Mouse (Mus musculus) stomach, embryonic 16.5 days (tissue): ENCODE measurements around the gene Tacstd2. TPM values are rescaled to one million over a fixed set of nuclear protein-coding genes. Genes with fewer than 3 reads are reported as not detected.
"Not testable (repeated sequence)": the region's sequence is repeated elsewhere in the genome, so short reads cannot be mapped to it uniquely, and the experiment has no call there.

ENCODE experiments used
- ATAC-seq: fragments of 200-750 bp; cut with Nextera tagmentation; 2 replicates; pipeline ENCODE4 v1.8.0; 2017; ENCODE audit warnings: moderate number of reproducible peaks, moderate TSS enrichment; ENCODE audit not compliant: insufficient read depth, low FRiP score
- H3K27ac ChIP-seq: fragments of 300-500 bp; sonication (generic); 2 replicates; pipeline ENCODE4 v1.5.1; 2014; ENCODE audit warnings: low read length
- H3K27me3 ChIP-seq: fragments of 300-500 bp; sonication (generic); 2 replicates; pipeline ENCODE4 v1.6.1; 2014; ENCODE audit warnings: low read length, control low read depth, mixed read lengths; ENCODE audit not compliant: control insufficient read depth, insufficient read depth
- H3K36me3 ChIP-seq: fragments of 300-500 bp; sonication (generic); 2 replicates; pipeline ENCODE4 v1.6.1; 2014; ENCODE audit warnings: low read length; ENCODE audit not compliant: control insufficient read depth, insufficient read depth
- H3K4me1 ChIP-seq: fragments of 300-500 bp; sonication (generic); 2 replicates; pipeline ENCODE4 v1.6.1; 2014; ENCODE audit warnings: low read length, control low read depth, mixed read lengths; ENCODE audit not compliant: control insufficient read depth, insufficient read depth
- H3K4me2 ChIP-seq: fragments of 300-500 bp; sonication (generic); 2 replicates; pipeline ENCODE4 v1.6.1; 2014; ENCODE audit warnings: low read depth, low read length, mixed read lengths
- H3K4me3 ChIP-seq: fragments of 300-500 bp; sonication (generic); replicated peaks from 2 replicates; pipeline ENCODE4 v1.5.1; 2014; ENCODE audit warnings: mild to moderate bottlenecking, low read length
- H3K9ac ChIP-seq: fragments of 300-500 bp; sonication (generic); 2 replicates; pipeline ENCODE4 v1.6.1; 2014; ENCODE audit warnings: low read length
- H3K9me3 ChIP-seq: fragments of 300-500 bp; sonication (generic); replicated peaks from 2 replicates; pipeline ENCODE4 v1.6.1; 2016; ENCODE audit warnings: low read length, control low read depth; ENCODE audit not compliant: control insufficient read depth
- WGBS: fragments of 180-500 bp; shearing (Covaris S2); extraction: QIAGEN DNeasy Blood & Tissue Kit; methylation state at CpG from one replicate; pipeline ENCODE4 v1.1.7; 2014; 5-methylcytosine and 5-hydroxymethylcytosine counted together
- polyA plus RNA-seq: library from polyadenylated mRNA; unstranded; fragments of >200 nt; fragmentation: Nextera tagmentation; extraction: Ambion mirVana; gene quantifications from 2 replicates; pipeline ENCODE4 v1.2.1, GENCODE M21; 2015

The Tacstd2 gene
- polyA plus RNA-seq, 1 experiment from 2014 or later: 160 TPM

DNA sequence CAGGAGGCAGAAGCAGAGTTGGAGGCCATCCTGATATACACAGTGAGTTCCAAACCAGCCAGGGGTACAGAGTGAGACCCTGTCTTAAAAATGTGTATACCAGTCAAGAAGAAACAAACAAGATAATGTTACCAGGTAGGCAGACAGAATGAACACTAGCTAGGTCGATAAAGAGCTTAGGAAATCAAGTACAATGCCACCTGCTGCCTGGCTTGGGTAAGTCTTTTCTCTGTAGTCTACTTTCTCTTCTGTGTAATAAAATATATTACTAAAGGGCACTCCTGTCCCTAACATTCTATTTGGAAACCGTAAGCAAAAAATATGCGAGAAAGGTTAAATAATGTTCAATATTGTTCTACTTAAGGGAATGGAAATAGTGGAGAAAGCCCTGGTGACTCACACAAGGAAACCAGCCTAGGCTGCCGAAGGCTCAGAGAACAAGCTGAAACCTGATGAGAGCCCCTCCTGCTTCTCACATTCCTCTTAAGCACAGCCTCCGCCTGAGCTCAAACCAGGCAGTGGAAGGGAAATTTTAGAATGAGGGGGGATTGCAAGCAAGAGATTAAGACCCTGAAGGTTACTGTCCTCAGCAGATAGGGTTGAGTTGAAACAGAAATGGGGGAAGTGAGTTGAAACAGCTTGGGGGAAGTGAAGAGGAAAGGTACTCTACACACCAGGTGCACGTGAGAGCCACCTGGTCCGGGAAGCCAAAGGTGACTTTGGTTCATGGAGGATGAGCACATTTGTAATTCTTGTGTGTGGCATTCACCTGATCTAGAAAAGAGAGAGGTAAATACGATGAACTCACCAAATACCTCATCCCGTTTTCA, 4.4 kb downstream of the Tacstd2 start:
- 51% methylated on average over 9 of the region's 9 CpGs for WGBS
- Histone ChIP-seq H3K9ac (no peak overlapping the region), H3K9me3 (no peaks in the 10 kb centered on the region), H3K27ac (peak overlapping the region; percentile 89), H3K4me1 (0 out of 2 replicates have a peak, but pooled peaks cover 4% of the 10 kb centered on the region), H3K27me3 (peaks cover 41% of the 10 kb centered on the region), H3K36me3 (no peaks in the 10 kb centered on the region), H3K4me3 (no peak overlapping the region), H3K4me2 (no peak overlapping the region)
- 0 out of 2 replicates have a peak, but pooled peaks have one; percentile 38 for ATAC-seq

DNA sequence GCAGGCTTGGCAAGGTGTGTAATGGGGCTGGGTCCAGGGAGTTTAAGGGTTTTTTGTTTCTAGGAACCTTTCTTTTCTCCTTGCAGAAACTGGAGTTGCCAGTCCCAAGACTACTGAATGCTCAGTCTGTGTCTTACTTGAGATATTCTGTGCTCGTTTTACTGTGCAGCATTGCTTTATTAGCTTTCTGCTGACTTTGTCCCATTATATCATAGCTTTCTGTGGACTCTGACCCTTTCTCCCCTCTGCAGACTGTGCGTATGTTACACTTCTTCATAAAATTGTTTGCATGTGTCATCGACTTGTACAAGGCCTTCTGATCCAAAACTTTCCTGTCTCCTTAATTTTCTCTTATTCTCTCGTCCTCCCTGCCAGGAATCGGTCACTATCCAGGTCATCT, 9.2 kb downstream of the Tacstd2 start:
- no peaks in the 10 kb centered on the region for H3K36me3 ChIP-seq
- 78% methylated on average over 5 of the region's 5 CpGs for WGBS
- H3K9me3 ChIP-seq: no peaks in the 10 kb centered on the region
- H3K4me1 ChIP-seq: no peaks in the 10 kb centered on the region
- no peak overlapping the region for H3K4me3 ChIP-seq
- no peak overlapping the region for H3K4me2 ChIP-seq
- no peak overlapping the region for H3K9ac ChIP-seq
- 0 out of 2 replicates have a peak, but pooled peaks cover under 1% of the 10 kb centered on the region for H3K27me3 ChIP-seq
- no peak overlapping the region for H3K27ac ChIP-seq
- ATAC-seq: no peak

DNA sequence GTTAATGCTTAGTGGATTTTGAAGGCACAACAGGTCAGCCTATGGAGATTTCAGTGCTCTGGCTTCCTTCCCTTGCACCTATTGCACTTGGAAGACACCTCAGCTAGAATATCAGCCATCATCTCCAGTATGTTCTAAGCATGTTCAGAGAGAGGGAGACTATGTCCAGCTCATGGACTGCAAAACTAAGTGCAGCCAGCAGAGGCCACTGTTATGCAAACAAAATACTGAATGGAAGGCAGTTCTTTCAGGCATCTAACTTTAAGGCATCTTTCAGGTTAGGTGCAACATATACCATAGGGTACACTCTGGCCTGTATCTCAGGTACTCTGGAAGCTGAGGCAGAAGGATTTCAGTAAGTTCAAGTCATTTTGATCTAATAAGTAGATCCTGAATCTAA, 24.8 kb downstream of the Tacstd2 start:
- no peak overlapping the region for H3K4me3 ChIP-seq
- H3K36me3 ChIP-seq: no peaks in the 10 kb centered on the region
- no peak overlapping the region for H3K9ac ChIP-seq
- no peaks in the 10 kb centered on the region for H3K4me1 ChIP-seq
- no peak for ATAC-seq
- H3K4me2 ChIP-seq: no peak overlapping the region
- H3K27me3 ChIP-seq: no peaks in the 10 kb centered on the region
- no peaks in the 10 kb centered on the region for H3K9me3 ChIP-seq
- H3K27ac ChIP-seq: no peak overlapping the region

DNA sequence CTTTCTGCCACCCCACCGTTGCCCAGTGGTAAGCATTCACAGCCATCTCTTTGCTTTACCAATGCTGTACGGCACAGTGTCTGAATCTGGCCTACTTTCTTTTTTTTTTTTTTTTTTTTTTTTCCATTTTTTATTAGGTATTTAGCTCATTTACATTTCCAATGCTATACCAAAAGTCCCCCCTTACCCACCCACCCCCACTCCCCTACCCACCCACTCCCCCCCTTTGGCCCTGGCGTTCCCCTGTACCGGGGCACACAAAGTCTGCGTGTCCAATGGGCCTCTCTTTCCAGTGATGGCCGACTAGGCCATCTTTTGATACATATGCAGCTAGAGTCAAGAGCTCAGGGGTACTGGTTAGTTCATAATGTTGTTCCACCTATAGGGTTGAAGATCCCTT, 33.7 kb downstream of the Tacstd2 start:
- H3K4me1 ChIP-seq, H3K9ac ChIP-seq, H3K36me3 ChIP-seq, H3K4me3 ChIP-seq, ATAC-seq, H3K27ac ChIP-seq, H3K27me3 ChIP-seq, H3K9me3 ChIP-seq, H3K4me2 ChIP-seq: not testable (repeated sequence)
- 94% methylated on average over 2 of the region's 6 CpGs for WGBS

DNA sequence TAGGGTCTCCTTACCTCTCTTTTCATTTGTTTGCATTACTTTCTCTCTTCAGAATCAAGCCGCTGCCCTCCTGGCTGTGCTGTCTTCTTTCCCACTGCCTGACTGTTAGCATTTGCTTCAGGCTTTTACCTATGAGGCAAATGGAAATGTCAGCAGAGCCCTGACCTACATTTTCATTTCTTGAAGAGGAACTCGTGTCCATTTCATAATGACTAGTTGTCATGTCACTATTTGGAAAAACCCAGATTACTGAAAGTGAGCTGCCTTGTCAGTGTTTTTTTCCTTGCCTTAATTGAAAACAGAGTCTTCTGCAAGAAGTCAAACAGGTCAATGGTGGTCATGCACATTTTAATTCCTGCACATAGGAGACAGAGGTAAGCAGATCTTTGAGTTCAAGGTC, 43.8 kb downstream of the Tacstd2 start, which contains the start of gene Il23r:
Il23r (minus strand) TSS at position 101 of the 400 bp plus-strand sequence.
- H3K9me3 ChIP-seq: no peaks in the 10 kb centered on the region
- H3K4me3 ChIP-seq: no peak within 1 kb of the TSS
- no peak within 1 kb of the TSS for H3K4me2 ChIP-seq
- H3K4me1 ChIP-seq: no peaks in the 10 kb centered on the region
- no peak within 1 kb of the TSS for H3K9ac ChIP-seq
- H3K27ac ChIP-seq: no peak within 1 kb of the TSS
- 78% methylated on average over 2 of the region's 2 CpGs for WGBS
- no peaks in the 10 kb centered on the region for H3K27me3 ChIP-seq
- no peaks in the 10 kb centered on the region for H3K36me3 ChIP-seq
- ATAC-seq: no peak

Other genes with a start within 250 kb of the Tacstd2 start
- 0.05 TPM in 1 of 2 replicates, not detected in the other for gene Il12rb2, start 159.6 kb downstream of the Tacstd2 start, polyA plus RNA-seq
- gene Il23r, start 43.9 kb downstream of the Tacstd2 start, polyA plus RNA-seq: 0.06 TPM in 1 of 2 replicates, not detected in the other